Mouse (Mus musculus): ENCODE measurements around the gene Sdk1.

Sdk1 gene

DNA sequence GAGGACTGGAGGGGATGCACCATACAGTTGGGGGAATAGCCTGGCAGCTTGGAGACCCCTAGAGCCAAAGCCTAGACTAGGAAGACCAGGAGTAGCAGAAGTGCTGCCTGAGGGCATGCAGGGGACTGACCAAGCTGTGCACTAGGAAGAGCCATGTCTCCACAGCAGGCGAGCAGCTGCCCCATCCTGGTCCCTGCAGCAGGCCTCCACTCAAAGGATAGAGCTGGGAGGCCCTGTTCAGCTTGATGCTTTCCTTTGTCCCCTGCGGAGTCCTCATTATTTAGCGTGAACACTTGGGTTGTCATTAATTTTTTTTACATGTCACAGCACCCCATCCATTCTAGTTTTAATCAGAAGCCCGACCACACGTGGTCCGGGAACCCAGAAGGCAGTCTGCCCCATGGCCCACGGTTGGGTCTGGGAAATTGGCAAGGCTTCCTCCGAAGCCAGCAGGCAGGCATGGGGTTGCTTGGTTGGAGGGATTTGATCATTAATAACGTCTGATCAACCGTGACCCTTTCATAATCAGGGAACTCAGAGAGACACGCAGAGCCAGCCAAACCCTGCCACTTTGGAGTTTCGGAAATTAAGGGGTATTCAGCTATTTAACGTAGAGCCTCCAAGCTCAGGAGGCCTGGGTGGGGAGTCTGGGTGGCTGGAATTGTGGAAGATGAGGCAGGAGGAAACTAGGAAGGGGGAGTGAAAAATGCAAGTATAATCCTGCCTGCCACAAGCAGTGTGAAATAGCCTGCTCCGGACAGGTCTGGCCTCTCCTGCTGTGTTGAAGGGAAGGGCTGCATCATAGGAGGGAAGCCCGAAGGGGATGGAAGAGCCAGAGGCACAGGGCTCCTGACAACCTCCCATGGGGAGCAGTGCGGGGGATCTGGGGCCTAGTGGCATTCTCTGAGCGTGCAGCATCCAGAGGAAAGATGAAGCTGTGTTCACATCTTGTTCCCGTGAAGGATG lies 872.2 kb downstream of the Sdk1 start:
- DNase-seq (ENCODE audit: low read depth, low spot score), result peak; percentile 37

DNA sequence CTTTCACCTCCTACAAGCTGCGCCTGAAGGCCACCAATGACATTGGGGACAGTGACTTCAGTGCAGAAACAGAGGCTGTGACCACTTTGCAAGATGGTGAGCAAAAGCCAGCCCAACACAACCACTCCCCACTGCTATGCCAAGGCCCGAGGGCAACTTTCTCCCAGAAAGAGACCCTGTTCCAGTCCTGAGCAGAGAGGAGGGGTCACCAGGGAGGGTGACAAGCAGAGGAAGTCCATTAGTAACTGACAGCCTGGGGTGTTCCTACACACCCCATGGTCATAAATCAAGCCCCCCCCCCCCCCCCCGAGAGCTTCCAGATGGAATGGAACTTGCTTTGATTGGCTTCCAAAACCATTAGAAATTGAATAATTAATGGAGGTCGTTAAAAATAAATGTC lies 886.5 kb downstream of the Sdk1 start:
- peak; percentile 44 for DNase-seq (ENCODE audit: low read depth, low spot score)

DNA sequence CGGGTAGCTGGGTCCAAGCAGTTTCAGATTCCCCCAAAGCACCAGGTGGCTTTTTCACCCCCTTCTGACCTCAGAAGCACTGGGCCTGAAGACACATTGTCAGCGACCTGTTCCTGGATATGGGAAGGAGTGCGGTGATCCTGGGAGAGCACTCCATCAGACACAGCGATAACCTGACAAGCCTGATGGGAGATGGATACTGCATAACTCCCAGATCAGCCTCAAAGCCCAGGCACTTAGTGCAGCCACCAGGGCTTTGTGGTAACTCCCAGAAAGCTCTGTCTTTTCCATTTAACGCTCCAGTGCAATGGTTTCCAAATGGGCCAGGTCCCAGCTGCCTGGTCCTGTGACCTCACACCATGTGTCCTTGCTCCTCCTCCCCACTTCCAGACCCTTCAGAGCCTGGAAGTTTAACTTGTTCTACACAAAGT lies 886.9 kb downstream of the Sdk1 start:
- peak; percentile 68 for DNase-seq (ENCODE audit: low read depth, low spot score)

DNA sequence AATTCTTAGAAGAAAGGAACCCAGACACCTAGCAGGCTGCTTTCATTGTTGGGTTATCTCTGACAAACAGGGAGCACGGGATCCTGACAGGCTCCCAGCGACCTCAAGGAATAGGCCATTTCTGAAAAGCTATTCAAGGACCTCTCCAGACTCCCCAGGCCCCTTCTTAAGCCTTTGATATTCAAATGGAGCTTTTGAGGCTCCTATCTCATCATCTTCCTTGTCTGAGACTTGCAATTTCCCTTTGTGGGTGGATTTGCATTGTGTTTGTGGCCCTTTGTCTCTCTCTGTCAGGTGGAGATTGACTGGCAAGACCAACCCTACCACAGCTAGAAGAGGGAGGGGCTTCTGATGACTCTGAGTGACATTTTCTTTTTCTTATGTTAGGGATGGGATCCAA lies 888.7 kb downstream of the Sdk1 start:
- no peak for DNase-seq (ENCODE audit: low read depth, low spot score)

DNA sequence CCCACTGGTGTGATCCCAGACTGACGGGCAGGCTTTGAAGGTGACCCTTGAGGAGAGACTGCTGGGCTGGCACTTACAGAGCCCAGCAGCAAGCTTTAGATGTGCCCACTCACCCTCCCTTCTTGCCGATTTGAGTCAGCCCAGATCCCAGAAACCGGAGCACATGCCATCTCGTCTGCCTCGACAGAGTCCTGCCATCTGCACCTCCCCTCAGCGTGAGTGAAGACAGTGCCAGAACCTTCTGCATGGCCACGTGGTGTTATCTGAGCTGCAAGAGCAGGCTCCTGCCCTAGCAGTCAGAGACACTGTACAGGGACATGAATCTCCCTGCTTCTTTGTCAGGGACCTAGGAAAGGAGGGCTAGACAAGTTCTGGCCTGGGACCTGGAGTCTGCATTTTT lies 898.7 kb downstream of the Sdk1 start:
- DNase-seq (ENCODE audit: low read depth, low spot score), result no peak

DNA sequence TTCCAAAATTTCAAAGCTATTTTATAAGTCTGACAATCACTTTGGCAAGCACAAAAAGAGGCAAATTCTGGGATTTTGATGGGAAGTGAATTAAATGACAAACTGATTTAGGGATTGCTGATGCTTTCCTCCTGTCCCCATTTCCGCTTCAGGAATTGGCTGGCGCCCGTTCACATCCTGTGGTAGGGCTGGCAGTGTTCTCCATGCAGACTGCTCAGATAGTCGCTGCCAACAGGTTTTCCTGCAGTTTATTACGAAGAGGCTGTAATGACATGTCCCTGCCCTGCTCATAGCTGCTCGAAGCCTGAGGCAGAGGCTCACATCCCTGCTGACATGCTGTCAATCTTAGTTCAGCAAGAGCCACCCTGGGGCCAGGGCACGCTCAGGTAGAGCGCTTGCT lies 908.3 kb downstream of the Sdk1 start:
- DNase-seq (ENCODE audit: low read depth, low spot score), result no peak

DNA sequence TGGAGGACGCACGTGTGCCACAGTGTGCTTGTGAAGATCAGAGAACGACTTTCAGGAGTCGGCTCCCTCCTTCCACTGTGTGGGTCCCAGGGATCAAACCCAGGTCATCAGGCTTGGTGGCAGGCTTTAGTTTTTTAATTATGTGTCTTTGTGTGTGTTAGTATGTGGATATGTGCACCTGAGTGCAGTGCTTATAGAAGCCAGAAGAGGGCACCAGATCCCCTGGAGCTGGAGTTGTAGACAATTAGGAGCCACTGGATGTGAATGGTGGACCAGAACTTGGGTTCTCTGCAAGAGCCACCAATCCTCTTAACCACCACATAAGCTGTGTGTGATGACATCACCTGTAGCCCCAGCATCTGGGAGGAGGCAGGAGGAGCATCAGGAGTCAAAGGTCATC lies 909.5 kb downstream of the Sdk1 start:
- DNase-seq (ENCODE audit: low read depth, low spot score), result no peak

DNA sequence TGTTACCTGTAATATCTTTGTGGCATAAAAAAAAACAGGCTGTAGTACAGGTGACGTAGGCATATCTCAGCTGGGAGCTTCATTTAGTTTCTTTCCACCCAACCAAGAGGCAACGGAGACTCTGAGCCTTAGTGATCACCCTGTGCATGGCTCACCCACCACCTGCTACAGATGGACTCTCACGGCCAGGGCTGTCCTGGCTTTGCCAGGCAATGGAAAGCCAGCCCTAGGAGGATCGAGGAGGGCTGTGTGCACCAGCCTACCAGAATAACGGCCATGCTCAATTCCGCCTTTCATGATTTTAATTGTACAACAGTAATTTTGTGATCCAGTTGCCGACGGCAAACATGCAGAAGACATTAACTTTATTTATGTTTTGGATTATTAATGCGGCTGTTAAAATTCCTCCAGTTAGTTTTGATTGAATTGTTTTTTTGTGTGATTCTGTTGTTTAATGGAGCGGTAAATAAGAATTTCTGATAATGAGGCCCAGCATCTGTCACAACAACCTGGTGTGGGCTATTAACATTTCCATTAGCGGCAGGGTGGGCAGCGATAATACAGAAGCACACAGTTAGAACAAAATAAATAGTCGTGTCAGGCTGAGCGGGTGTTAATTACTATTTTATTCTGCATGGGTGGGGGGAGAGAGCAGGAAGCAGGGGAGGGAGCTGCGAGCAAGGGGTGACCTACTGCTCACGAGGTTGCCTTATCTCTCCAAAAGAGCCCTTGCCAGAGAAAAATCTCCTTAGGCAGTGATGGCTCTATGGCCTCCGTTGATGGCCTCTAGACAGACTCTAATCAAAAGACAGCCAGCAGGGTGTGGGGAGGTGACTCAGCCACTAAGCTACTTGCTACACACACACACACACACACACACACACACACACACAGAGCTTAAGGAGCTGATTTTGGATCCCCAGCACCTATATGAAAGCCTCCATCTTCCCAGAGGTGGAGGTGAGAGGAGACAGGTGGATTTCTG lies 915.9 kb downstream of the Sdk1 start:
- DNase-seq (ENCODE audit: low read depth, low spot score), result no peak

DNA sequence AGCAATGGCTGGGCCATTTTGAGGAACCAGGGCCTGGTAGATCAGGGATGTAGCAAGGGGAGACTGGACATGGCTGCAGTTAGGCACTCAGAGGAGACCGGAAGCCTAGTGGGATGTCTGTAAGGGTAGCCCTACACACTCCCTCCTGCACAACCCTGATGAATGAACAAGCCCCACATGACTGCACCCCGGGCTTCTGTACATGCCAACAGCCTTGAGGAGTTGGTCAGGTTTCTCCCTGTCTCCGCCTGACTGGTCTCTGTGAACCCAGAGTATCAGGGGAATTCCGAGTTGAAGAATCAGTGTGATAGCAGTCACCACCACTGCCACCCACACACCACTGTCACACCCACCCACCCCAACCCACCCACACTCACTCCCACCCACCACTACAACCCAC lies 922.2 kb downstream of the Sdk1 start:
- DNase-seq (ENCODE audit: low read depth, low spot score), result no peak

DNA sequence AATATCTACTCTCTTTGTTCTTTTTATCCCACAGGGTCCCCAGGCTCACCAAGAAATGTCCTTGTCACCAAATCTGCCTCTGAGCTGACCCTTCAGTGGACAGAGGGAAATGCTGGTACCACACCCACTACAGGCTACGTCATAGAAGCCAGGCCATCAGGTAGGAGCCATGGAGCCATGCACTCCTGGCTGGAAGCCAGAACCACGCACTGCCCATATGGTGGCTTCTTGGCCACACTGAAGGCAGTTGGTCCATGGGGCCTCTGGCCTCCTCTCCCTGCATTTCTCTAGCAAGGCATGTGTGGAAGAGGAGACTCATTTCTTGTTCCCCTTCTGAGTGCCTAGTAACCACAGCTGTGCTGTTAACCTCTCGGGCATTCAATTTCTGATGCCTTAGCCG lies 932.3 kb downstream of the Sdk1 start:
- no peak for DNase-seq (ENCODE audit: low read depth, low spot score)

DNA sequence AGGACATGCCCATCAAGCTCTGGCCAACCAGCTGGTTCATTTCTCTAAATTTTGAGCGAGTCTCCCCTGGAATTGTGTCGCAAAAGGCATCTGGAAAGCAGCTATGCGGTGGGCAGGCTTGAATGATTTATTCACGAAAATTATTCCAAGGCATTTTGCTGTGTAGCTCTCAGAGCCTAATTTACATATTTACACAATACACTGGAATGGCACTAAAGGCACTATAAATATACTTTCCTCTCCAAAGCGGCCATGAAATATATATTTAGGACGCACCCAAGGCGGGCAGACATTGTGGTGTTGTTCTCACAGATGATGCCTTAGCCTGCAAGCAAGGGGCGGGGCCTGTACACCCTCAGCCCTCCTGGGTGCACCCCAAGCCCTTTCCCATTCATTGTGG lies 936.9 kb downstream of the Sdk1 start:
- DNase-seq (ENCODE audit: low read depth, low spot score), result no peak

DNA sequence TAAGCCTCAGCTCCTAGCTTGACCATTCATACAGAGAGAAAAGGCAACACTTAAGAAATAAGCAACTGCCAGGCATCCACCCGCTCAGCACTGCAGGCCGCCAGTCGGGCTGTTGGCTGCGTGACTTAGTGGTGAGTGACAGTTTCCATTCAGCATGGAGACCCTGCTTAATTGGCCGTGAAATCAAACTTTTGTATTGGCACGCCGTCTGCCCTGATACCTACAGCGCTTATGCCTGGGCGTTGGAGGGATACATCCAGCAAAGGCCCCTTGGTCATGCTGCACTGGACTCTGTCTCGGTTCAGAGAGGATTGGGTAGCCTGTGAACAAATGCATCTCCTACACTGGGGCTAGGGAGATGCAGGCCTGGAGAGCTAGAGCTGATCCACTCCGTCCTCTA lies 938.0 kb downstream of the Sdk1 start:
- peak; percentile 76 for DNase-seq (ENCODE audit: low read depth, low spot score)

DNA sequence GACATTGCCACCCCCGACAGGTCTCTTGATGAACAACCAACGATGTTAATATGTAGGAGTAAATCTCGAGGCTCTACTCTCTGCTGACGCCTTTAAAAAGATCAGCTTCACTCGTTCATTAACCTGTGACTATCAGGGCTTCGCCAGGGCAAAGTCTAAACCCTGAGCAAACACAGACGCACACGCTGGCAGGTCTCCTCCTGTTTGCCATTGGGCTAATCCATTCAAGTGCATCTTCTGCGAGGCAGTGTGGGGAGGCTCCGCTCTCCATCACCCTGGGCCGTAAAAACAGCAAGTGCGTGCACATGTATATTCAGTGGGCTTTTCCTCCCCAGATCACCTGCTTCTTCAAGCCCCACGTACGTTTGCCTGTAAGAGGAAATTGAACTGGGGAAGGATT lies 940.6 kb downstream of the Sdk1 start:
- no peak for DNase-seq (ENCODE audit: low read depth, low spot score)

DNA sequence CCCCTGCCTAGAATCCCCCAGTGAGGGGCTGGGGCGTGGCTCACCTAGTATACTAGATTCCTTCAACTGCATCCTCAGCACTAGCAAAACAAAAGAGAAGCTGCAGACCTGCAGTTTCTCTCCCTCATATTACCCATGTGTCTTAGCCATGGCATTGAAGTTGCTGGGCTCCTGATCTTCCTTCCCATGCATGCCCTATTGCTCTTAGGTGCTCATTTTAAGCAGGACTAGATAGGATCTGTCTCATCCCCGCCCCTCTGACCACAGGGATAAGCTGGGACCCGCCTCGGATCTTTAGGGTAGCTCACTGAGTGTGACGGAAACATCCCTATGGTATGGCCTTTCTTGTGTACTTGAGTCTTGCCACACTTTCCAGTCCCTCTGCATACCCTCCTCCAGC lies 947.5 kb downstream of the Sdk1 start:
- DNase-seq (ENCODE audit: low read depth, low spot score), result no peak

DNA sequence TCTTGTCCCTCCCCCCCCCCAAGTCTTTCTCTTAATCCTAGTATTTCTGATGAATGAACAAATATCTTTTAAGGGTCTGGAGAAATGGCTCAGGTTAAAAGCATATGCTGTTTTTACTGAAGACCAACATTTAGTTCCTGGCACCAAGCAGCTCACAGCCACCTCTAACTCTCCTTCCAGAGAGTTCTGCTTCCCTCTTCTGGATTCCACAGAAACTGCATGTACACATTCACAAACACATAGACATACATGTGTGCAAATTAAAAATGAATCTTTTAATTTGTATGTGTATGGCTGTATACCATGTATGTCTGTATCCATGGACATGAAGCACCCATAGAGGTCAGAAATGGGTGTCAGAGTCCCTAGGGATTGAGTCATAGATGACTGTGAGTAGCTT lies 968.6 kb downstream of the Sdk1 start:
- DNase-seq (ENCODE audit: low read depth, low spot score), result no peak

DNA sequence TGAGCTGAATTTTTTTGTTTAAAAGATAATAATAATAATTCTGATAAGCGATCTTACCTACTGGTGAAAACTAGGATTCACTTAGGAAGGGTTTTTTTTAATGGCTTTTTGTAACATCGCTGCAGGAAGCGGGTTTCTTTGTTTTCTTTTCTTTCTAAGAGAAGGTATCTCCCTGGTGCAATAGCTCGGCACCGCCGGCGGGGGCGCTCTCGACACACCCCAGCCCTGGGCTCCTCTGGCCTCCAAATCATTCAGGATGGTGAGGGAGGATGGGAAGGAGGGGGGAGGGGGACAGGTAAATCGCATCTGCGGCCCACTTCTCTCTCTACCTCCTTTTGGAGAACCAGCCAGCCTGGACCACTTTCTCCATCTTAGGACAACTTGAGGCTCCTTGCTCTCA lies 971.0 kb downstream of the Sdk1 start:
- DNase-seq (ENCODE audit: low read depth, low spot score), result no peak

DNA sequence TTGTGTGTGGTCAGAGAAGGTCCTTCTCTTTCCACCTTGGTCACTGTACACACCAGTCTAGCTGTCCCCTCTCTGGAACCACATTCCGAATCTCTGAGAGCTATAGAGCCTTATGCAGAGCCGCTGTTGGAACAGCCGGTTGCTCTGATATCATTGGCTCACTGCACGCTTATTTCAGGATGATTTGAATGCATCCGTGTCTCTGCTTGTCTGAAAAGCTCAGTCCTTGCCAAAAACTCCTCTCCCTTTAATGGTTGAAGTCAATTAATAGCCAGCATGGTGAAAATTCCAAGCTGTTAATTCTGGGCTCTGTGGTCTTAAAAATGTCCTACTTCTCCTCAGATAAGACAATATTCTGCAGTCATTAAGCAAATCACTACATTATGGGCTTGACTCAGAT lies 974.7 kb downstream of the Sdk1 start:
- no peak for DNase-seq (ENCODE audit: low read depth, low spot score)

DNA sequence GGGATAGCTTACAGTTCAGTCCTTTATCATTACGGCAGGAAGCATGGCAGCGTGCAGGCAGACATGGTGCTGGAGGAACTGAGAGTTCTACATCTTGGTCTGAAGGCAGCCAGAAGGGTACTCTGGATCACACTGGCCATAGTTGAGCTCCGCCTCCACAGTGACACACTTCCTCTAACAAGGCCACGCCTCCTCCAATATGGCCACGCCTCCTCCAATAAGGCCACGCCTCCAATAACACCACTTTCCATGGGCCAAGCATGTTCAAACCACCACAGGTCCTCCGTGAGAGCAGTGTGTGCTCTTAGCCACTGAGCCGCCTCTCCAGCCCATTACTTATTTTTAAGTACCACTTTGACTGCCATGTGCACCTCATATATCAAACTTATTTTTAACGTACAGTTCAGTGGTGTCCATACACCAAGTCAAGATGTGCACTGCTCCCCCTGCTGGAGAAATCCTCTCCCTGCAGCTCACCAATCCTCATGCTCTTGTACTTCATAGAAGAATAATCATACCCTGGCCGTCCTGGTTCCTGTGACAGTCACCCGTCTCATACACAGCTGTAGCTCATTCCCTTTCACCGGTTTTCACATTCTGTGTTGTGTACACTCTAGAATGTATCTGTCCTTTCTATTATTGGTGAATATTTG lies 979.7 kb downstream of the Sdk1 start:
- peak; percentile 24 for DNase-seq (ENCODE audit: low read depth, low spot score)

DNA sequence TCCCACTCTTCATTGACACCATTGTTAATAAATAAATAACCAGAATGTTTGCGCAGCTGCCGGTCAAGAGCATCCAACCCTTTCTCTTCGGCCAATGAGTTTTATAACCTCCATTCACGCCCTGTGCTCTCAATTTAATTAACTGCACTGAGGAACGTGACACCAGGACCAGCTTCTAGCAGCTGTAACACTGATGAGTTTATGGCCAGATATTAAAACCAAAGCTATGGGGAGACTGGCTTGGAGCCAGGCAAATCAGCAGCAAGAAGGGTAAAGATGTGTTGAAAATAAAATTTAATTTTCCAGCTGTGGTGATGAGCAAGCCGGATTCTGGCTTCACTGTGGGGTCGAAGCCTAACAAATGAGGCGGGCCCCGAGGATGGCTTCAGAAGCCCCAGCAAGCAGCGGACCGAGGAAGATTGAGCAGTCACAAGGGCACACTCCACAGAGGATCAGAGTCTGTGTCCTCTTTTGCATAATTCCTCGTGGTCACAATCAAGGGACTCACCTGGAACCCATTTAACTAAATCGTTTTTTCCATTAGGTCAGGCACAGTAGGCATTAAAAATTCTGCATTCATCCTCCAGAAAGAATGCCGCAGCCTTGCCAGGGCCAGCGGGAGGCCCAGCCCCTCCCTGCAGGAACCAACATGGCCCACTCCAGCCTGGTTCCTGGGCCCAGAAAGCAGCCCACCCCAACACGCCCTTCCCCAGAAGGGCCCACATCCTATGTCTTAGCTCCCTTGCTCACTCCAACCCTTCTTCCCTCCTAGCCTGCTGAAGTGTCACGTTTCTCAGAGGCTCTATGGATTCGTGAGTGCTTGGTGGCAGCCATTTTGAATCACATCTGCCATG lies 987.9 kb downstream of the Sdk1 start:
- no peak for DNase-seq (ENCODE audit: low read depth, low spot score)

DNA sequence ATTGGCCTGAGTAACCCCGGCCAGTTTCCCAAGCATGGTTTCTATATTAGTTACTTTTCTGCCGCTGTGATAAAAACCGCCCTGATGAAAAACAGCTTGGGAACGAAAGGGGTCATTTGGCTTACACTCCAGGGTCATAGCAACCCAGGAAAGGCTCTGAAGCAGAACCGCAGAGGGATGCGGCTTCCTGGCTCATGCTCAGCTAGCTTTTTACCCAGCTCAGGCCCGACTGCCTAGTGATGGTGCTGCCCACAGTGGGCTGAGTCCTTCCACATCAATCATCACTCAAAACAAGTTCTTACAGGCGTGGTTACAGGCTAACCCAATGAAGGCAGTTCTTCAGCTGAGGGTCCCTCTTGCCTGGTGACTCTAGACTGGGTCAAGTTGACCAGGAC lies 988.5 kb downstream of the Sdk1 start:
- DNase-seq (ENCODE audit: low read depth, low spot score), result no peak

DNA sequence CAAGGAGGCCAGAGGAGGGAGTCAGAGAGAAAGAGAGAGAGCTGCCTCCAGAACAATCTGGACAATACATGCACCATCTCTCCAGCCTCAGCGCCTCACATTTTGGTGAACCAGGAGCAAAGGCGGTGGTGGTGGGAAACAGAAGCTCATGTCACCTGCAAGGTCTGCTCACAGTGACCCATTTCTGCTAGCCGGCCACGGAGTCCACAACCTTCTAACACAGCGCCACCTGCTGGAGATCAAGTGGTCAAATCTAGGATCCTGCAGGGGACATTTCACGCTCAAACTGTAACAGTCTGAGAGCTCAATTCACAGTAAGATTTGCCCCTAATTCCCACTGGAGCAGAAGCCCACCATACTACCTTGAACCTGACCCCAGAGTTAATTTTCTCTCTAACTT lies 999.0 kb downstream of the Sdk1 start:
- no peak for DNase-seq (ENCODE audit: low read depth, low spot score)
